Mouse (Mus musculus): ENCODE measurements at regions not wholly inside any gene's neighbourhood (a gene's known extent, or its start where the extent isn't known, plus 50 kb on each side); places are given as distances from the start of the nearest gene placed in this dataset.

- H3K4me3 ChIP-seq (ENCODE audit: low read depth, low read length): no peak overlapping the region
- ATAC-seq (replicated peaks; ENCODE audit: insufficient number of reproducible peaks, low FRiP score, low TSS enrichment, low read depth) (no peak), DNase-seq (ENCODE audit: low spot score) (no peak)
- no peak overlapping the region for H3K4me2 ChIP-seq (ENCODE audit: low read depth, low read length)
- H3K27ac ChIP-seq (replicated peaks; ENCODE audit: low read depth, low read length): no peak overlapping the region
- no peaks in the 10 kb centered on the region for H3K9me3 ChIP-seq (replicated peaks; ENCODE audit: control insufficient read depth, low read length)
- no peak overlapping the region for H3K9ac ChIP-seq (replicated peaks; ENCODE audit: low read length)
- H3K27me3 ChIP-seq (ENCODE audit: control insufficient read depth, insufficient read depth, low read length): no peaks in the 10 kb centered on the region
- WGBS: 76% methylated on average over 8 of the region's 8 CpGs
- H3K4me1 ChIP-seq (ENCODE audit: control insufficient read depth, insufficient read depth, low read length): no peaks in the 10 kb centered on the region
- no peaks in the 10 kb centered on the region for H3K36me3 ChIP-seq (replicated peaks; ENCODE audit: control insufficient read depth, insufficient read depth, low read depth, low read length)
Measured at GRCm38 (mm10) chr8:26923166-26923565, 54.0 kb upstream of the Zfp703 start.

All from embryonic facial prominence, embryonic 11.5 days (tissue).